Mouse (Mus musculus) heart, adult 2 months (tissue): ENCODE measurements at regions not wholly inside any gene's neighbourhood (a gene's known extent, or its start where the extent isn't known, plus 50 kb on each side); places are given as distances from the start of the nearest gene placed in this dataset.

ENCODE experiments used
- CTCF ChIP-seq: fragments of 200-600 bp; IDR thresholded peaks from 2 replicates; pipeline ENCODE4 v1.8.1; 2022; ENCODE audit warnings: antibody characterized with exemption, mild to moderate bottlenecking, moderate library complexity
- EP300 ChIP-seq: fragments of 200-500 bp; IDR thresholded peaks from 2 replicates; pipeline ENCODE4 v1.6.1; 2011; ENCODE audit warnings: low read depth, low read length, control low read depth; ENCODE audit not compliant: insufficient read depth

DNA sequence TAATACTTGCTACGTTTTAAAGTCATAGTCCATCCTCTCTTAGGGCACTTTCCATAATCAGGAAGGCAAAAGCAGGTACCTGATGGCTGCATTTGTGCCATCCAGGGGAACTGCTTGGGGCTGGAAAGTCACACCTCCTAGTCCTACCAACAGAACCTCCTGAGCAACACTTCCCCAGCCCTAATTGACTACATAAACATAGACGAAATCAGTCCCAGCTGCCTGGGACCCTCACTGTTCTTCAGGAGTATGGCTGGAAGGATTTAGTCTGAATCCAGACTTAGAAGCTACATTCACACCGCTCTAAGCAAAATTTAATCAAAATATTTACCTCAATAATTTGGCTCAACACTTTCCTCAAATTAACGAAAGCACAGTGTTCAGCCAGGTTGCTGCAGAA, 205.2 kb upstream of the Veph1 start:
- TF ChIP-seq EP300, result no peak
- TF ChIP-seq CTCF, result no peak
